22 mouse cellular contexts compared by ENCODE assay signal in genomic region chr5:114968651-114969050, GRCm38 (mm10). TPM values are rescaled to one million over a fixed set of nuclear protein-coding genes. Genes with fewer than 3 reads are reported as not detected.
DNase-seq lines count a peak whose midpoint lies in the region; ATAC-seq lines count a peak whose summit lies in the region.
"Had no signal": no experiment of that assay in that cellular context is flagged by ENCODE, and none has a peak within 500 bp of the region (broad histone marks: within the 10 kb centered on the region; RNA-seq: fewer than 3 reads in every experiment).

No protein-coding gene starts in this region.

- H3K9ac ChIP-seq in neural tube, embryonic 13.5 days: 0 out of 2 replicates have a peak overlapping the region, but pooled peaks have one; percentile 12
- H3K9ac ChIP-seq in kidney, embryonic 14.5 days (ENCODE audit: low read depth, low read length): peak overlapping the region; percentile 62
- peak overlapping the region; percentile 68 for H3K9ac ChIP-seq in liver, embryonic 13.5 days
- H3K9ac ChIP-seq: hindbrain, embryonic 14.5 days; midbrain, embryonic 13.5 days; neural tube, embryonic 12.5 days had no signal

- no peak for DNase-seq in neural tube, embryonic 10.5 days (ENCODE audit: extremely low spot score, low spot score)
- no peak for DNase-seq in liver, embryonic 13.5 days
- peak; percentile 81 for DNase-seq in yolk sac, embryonic 10.5 days (ENCODE audit: low spot score)
- DNase-seq in heart, adult 9 months (ENCODE audit: low spot score in 2 of 2): no peak
- DNase-seq in layer of hippocampus, postnatal 36 days: no peak
- DNase-seq: adrenal gland, postnatal 36 days; gastrocnemius, postnatal 36 days; lung, adult 18-20 months; lung, postnatal 4 days; spleen, adult 18-20 months; thymus, adult 18-20 months had no signal

- H3K27ac ChIP-seq in neural tube, embryonic 13.5 days (replicated peaks): no peak overlapping the region
- peak overlapping the region; percentile 96 for H3K27ac ChIP-seq in kidney, embryonic 14.5 days (ENCODE audit: low read depth, low read length)
- peak overlapping the region; percentile 76 for H3K27ac ChIP-seq in liver, embryonic 13.5 days
- H3K27ac ChIP-seq: hindbrain, embryonic 14.5 days; layer of hippocampus, adult 2 months; midbrain, embryonic 13.5 days; neural tube, embryonic 12.5 days had no signal

- peaks cover 30% of the 10 kb centered on the region for H3K27me3 ChIP-seq in neural tube, embryonic 13.5 days
- H3K27me3 ChIP-seq in kidney, embryonic 14.5 days (ENCODE audit: control insufficient read depth, insufficient read depth, low read length): no peaks in the 10 kb centered on the region
- peaks cover 26% of the 10 kb centered on the region for H3K27me3 ChIP-seq in liver, embryonic 13.5 days

- WGBS in neural tube, embryonic 13.5 days: 7% methylated on average over 7 of the region's 7 CpGs
- WGBS in kidney, embryonic 14.5 days: 10% methylated on average over 7 of the region's 7 CpGs
- WGBS in liver, embryonic 13.5 days (ENCODE audit: insufficient replicate concordance): 31% methylated on average over 7 of the region's 7 CpGs

- H3K4me1 ChIP-seq in neural tube, embryonic 13.5 days (replicated peaks): peaks cover 14% of the 10 kb centered on the region
- peaks cover 30% of the 10 kb centered on the region for H3K4me1 ChIP-seq in kidney, embryonic 14.5 days (ENCODE audit: control insufficient read depth, insufficient read depth, low read length)
- peaks cover 24% of the 10 kb centered on the region for H3K4me1 ChIP-seq in liver, embryonic 13.5 days (replicated peaks)
- H3K4me1 ChIP-seq: midbrain, embryonic 13.5 days had no signal

- no peak overlapping the region for H3K4me2 ChIP-seq in neural tube, embryonic 13.5 days
- H3K4me2 ChIP-seq in kidney, embryonic 14.5 days (replicated peaks; ENCODE audit: low read depth, low read length): peak overlapping the region; percentile 43
- peak overlapping the region; percentile 46 for H3K4me2 ChIP-seq in liver, embryonic 13.5 days
- H3K4me2 ChIP-seq: hindbrain, embryonic 14.5 days; midbrain, embryonic 13.5 days; neural tube, embryonic 12.5 days had no signal

- ATAC-seq in neural tube, embryonic 13.5 days (ENCODE audit: low read depth): no peak
- ATAC-seq in kidney, embryonic 14.5 days (ENCODE audit: low FRiP score, low TSS enrichment): peak; percentile 40
- ATAC-seq in liver, embryonic 13.5 days (ENCODE audit: low read depth): no peak
- ATAC-seq: CD4-positive, CD25-positive, alpha-beta regulatory T cell, adult 4 months; midbrain, embryonic 13.5 days had no signal

- H3K36me3 ChIP-seq in neural tube, embryonic 13.5 days: no peaks in the 10 kb centered on the region
- no peaks in the 10 kb centered on the region for H3K36me3 ChIP-seq in kidney, embryonic 14.5 days (ENCODE audit: control insufficient read depth, insufficient read depth, low read length)
- H3K36me3 ChIP-seq in liver, embryonic 13.5 days: no peaks in the 10 kb centered on the region
- H3K36me3 ChIP-seq: midbrain, embryonic 13.5 days; neural tube, embryonic 12.5 days had no signal

- no peak overlapping the region for H3K4me3 ChIP-seq in neural tube, embryonic 13.5 days
- peak overlapping the region; percentile 36 for H3K4me3 ChIP-seq in kidney, embryonic 14.5 days (ENCODE audit: low read length)
- peak overlapping the region; percentile 51 for H3K4me3 ChIP-seq in liver, embryonic 13.5 days (replicated peaks)
- H3K4me3 ChIP-seq: layer of hippocampus, adult 2 months; midbrain, embryonic 13.5 days; neural tube, embryonic 12.5 days had no signal

- H3K9me3 ChIP-seq in neural tube, embryonic 13.5 days: no peaks in the 10 kb centered on the region
- no peaks in the 10 kb centered on the region for H3K9me3 ChIP-seq in kidney, embryonic 14.5 days (ENCODE audit: control insufficient read depth, low read length)
- no peaks in the 10 kb centered on the region for H3K9me3 ChIP-seq in liver, embryonic 13.5 days (replicated peaks)
- H3K9me3 ChIP-seq: midbrain, embryonic 13.5 days; neural tube, embryonic 12.5 days had no signal

RNA-seq across cellular contexts. Expression of gene Hnf1a, which starts 2.2 kb away (rescaled TPM):
- polyA plus RNA-seq in neural tube, embryonic 13.5 days (2015; fragmentation: Nextera tagmentation; extraction: Ambion mirVana): 0.10 TPM in 1 of 2 replicates, not detected in the other
- polyA plus RNA-seq in kidney, embryonic 14.5 days (2014; fragmentation: Nextera tagmentation; extraction: Ambion mirVana): 5.4 and 6.8 TPM in 2 replicates
- 2.4 and 2.9 TPM in 2 replicates for polyA plus RNA-seq in liver, embryonic 13.5 days (2015; fragmentation: Nextera tagmentation; extraction: Ambion mirVana)
- total RNA-seq in layer of hippocampus, postnatal 36 days (2021): not detected
- total RNA-seq: common myeloid progenitor, adult 5-6 weeks; gastrocnemius, postnatal 36 days; layer of hippocampus, adult 2 months; left cerebral cortex, postnatal 10 days had no signal
- polyA plus RNA-seq: frontal cortex, adult 2 months; heart, embryonic 14.5 days; hindbrain, embryonic 14.5 days; midbrain, embryonic 13.5 days had no signal

RNA-seq across cellular contexts. Expression of gene 2210016L21Rik, which starts 26.7 kb away (rescaled TPM):
- polyA plus RNA-seq in neural tube, embryonic 13.5 days (2015; fragmentation: Nextera tagmentation; extraction: Ambion mirVana): 94.9 and 111 TPM in 2 replicates
- 51.1 and 58.9 TPM in 2 replicates for polyA plus RNA-seq in kidney, embryonic 14.5 days (2014; fragmentation: Nextera tagmentation; extraction: Ambion mirVana)
- polyA plus RNA-seq in liver, embryonic 13.5 days (2015; fragmentation: Nextera tagmentation; extraction: Ambion mirVana): 22.2 and 24.6 TPM in 2 replicates
- 100 to 1,000 TPM; 185 to 227 TPM for total RNA-seq in layer of hippocampus, postnatal 36 days (2021)

RNA-seq across cellular contexts. Expression of gene Sppl3, which starts 42.3 kb away (rescaled TPM):
- 15.7 and 21.3 TPM in 2 replicates for polyA plus RNA-seq in neural tube, embryonic 13.5 days (2015; fragmentation: Nextera tagmentation; extraction: Ambion mirVana)
- 23.9 and 26.1 TPM in 2 replicates for polyA plus RNA-seq in kidney, embryonic 14.5 days (2014; fragmentation: Nextera tagmentation; extraction: Ambion mirVana)
- polyA plus RNA-seq in liver, embryonic 13.5 days (2015; fragmentation: Nextera tagmentation; extraction: Ambion mirVana): 4.2 and 4.7 TPM in 2 replicates
- total RNA-seq in layer of hippocampus, postnatal 36 days (2021): 10 to 100 TPM; 80.5 to 81.7 TPM

RNA-seq across cellular contexts. Expression of gene Oasl1, which starts 45.6 kb away (rescaled TPM):
- polyA plus RNA-seq in neural tube, embryonic 13.5 days (2015; fragmentation: Nextera tagmentation; extraction: Ambion mirVana): 0.50 and 0.66 TPM in 2 replicates
- 1.2 and 2.5 TPM in 2 replicates for polyA plus RNA-seq in kidney, embryonic 14.5 days (2014; fragmentation: Nextera tagmentation; extraction: Ambion mirVana)
- 0.52 and 0.54 TPM in 2 replicates for polyA plus RNA-seq in liver, embryonic 13.5 days (2015; fragmentation: Nextera tagmentation; extraction: Ambion mirVana)
- not detected for total RNA-seq in layer of hippocampus, postnatal 36 days (2021)
- total RNA-seq: layer of hippocampus, adult 2 months; left cerebral cortex, postnatal 10 days had no signal

Comparison
In these comparisons a context has a peak if more than half of its experiments do, and no peak if none do; other contexts are left out.
1. H3K9ac ChIP-seq: peak in every context shown above with its lines; median percentile 68 in liver, embryonic 13.5 days; 62 in kidney, embryonic 14.5 days; 12 in neural tube, embryonic 13.5 days.